Mouse (Mus musculus) liver, embryonic 12.5 days (tissue): ENCODE measurements around the gene Plcb4. TPM values are rescaled to one million over a fixed set of nuclear protein-coding genes. Genes with fewer than 3 reads are reported as not detected.
"Not testable (repeated sequence)": the region's sequence is repeated elsewhere in the genome, so short reads cannot be mapped to it uniquely, and the experiment has no call there.

Experiments
- ATAC-seq: fragments of 200-750 bp; cut with Nextera tagmentation; 2 replicates; pipeline ENCODE4 v1.8.0; 2017; ENCODE audit warnings: moderate number of reproducible peaks, mild to moderate bottlenecking, moderate library complexity
- H3K27ac ChIP-seq: fragments of 300-500 bp; sonication (generic); 2 replicates; pipeline ENCODE4 v1.5.1; 2016; ENCODE audit warnings: mild to moderate bottlenecking
- H3K27me3 ChIP-seq: fragments of 300-500 bp; sonication (generic); replicated peaks from 2 replicates; pipeline ENCODE4 v1.6.1; 2016; ENCODE audit warnings: mild to moderate bottlenecking, moderate library complexity
- H3K36me3 ChIP-seq: fragments of 300-500 bp; sonication (generic); 2 replicates; pipeline ENCODE4 v1.6.1; 2016; ENCODE audit warnings: mild to moderate bottlenecking, moderate library complexity
- H3K4me1 ChIP-seq: fragments of 300-500 bp; sonication (generic); 2 replicates; pipeline ENCODE4 v1.6.1; 2016
- H3K4me2 ChIP-seq: fragments of 300-500 bp; sonication (generic); 2 replicates; pipeline ENCODE4 v1.6.1; 2016; ENCODE audit warnings: mild to moderate bottlenecking, moderate library complexity
- H3K4me3 ChIP-seq: fragments of 300-500 bp; sonication (generic); 2 replicates; pipeline ENCODE4 v1.5.1; 2016; ENCODE audit warnings: mild to moderate bottlenecking, moderate library complexity
- H3K9ac ChIP-seq: fragments of 300-500 bp; sonication (generic); 2 replicates; pipeline ENCODE4 v1.6.1; 2016; ENCODE audit warnings: mild to moderate bottlenecking, moderate library complexity
- H3K9me3 ChIP-seq: fragments of 300-500 bp; sonication (generic); replicated peaks from 2 replicates; pipeline ENCODE4 v1.6.1; 2016; ENCODE audit warnings: mild to moderate bottlenecking, moderate library complexity
- WGBS: fragments of 180-500 bp; shearing (Covaris S2); methylation state at CpG from one replicate; pipeline ENCODE4 v1.1.7; 2016; ENCODE audit not compliant: insufficient replicate concordance; 5-methylcytosine and 5-hydroxymethylcytosine counted together
- polyA plus RNA-seq: library from polyadenylated mRNA; unstranded; fragments of >200 nt; fragmentation: Nextera tagmentation; extraction: Ambion mirVana; gene quantifications from 2 replicates; pipeline ENCODE4 v1.2.1, GENCODE M21; 2016

Gene Plcb4
- polyA plus RNA-seq, 1 experiment from 2014 or later = 5.8 TPM

GRCm38 (mm10) chr2:135725362-135725761, 66.6 kb downstream of the Plcb4 start:
- no peaks in the 10 kb centered on the region for H3K9me3 ChIP-seq
- peaks cover 7% of the 10 kb centered on the region; the same call in 1 of the 2 replicates for H3K4me1 ChIP-seq
- 0 out of 2 replicates have a peak, but pooled peaks have one; percentile 35 for ATAC-seq
- WGBS = 29% methylated on average over 4 of the region's 4 CpGs
- no peaks in the 10 kb centered on the region for H3K27me3 ChIP-seq
- 0 out of 2 replicates have a peak overlapping the region, but pooled peaks have one; percentile 25 for H3K27ac ChIP-seq
- no peak overlapping the region for H3K4me3 ChIP-seq
- H3K9ac ChIP-seq = no peak overlapping the region
- no peak overlapping the region for H3K4me2 ChIP-seq
- no peaks in the 10 kb centered on the region for H3K36me3 ChIP-seq

- H3K9me3 ChIP-seq = no peaks in the 10 kb centered on the region
- H3K4me3 ChIP-seq = no peak overlapping the region
- no peaks in the 10 kb centered on the region for H3K27me3 ChIP-seq
- ATAC-seq = no peak
- peaks cover 18% of the 10 kb centered on the region for H3K4me1 ChIP-seq
- H3K4me2 ChIP-seq = no peak overlapping the region
- no peak overlapping the region for H3K9ac ChIP-seq
- no peaks in the 10 kb centered on the region for H3K36me3 ChIP-seq
- H3K27ac ChIP-seq = no peak overlapping the region
- WGBS = 85% methylated on average over 9 of the region's 9 CpGs
Measured at GRCm38 (mm10) chr2:135727088-135727487, 68.3 kb downstream of the Plcb4 start.

DNA sequence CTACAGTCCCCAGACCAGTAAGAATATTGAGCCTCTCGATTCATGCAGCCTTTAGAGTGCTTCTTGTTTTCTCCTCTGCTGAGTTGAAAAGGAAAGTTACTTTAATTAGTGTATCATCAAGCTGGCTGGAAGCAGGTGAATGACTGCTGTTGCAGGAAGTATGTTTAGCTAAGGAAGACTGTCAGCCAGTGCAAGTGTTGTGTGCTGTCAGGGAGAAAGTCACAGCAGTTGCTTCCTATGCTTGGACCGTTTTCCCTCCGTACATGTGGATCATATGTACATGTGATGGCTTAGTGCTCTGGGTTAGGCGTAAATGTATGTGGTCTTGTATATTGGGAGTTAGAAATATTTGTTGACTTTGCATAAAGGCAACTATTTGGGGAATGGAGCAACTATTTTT, 69.1 kb downstream of the Plcb4 start:
- H3K27me3 ChIP-seq = no peaks in the 10 kb centered on the region
- H3K4me3 ChIP-seq = no peak overlapping the region
- H3K4me1 ChIP-seq = peaks cover 25% of the 10 kb centered on the region
- no peak overlapping the region for H3K27ac ChIP-seq
- no peaks in the 10 kb centered on the region for H3K36me3 ChIP-seq
- no peak for ATAC-seq
- H3K9me3 ChIP-seq = no peaks in the 10 kb centered on the region
- H3K4me2 ChIP-seq = no peak overlapping the region
- WGBS = 65% methylated on average over 4 of the region's 4 CpGs
- H3K9ac ChIP-seq = no peak overlapping the region

DNA sequence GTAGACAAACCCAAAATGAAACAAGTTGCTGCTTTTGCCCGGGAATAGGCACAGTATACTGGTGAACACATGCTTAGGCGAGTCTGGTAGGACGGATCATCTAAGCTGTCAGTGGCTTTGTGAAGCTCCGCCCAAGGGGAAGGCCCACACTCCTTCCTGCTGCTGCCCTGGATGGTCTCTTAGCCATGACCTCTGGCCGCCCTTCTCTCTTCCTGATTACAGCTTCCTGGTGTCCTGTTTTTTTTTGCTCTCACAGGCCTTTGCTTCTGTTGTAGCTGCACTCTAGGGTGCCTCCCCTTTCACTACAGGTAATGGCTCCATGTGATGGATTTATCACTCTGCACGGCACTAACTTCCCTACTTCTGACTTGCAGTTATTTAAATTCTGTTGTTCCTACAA, 72.8 kb downstream of the Plcb4 start:
- H3K27ac ChIP-seq = peak overlapping the region; percentile 36; the same call in 1 of the 2 replicates
- H3K4me3 ChIP-seq = no peak overlapping the region
- H3K4me1 ChIP-seq = peaks cover 22% of the 10 kb centered on the region
- 26% methylated on average over 6 of the region's 6 CpGs for WGBS
- no peaks in the 10 kb centered on the region for H3K36me3 ChIP-seq
- H3K9ac ChIP-seq = no peak overlapping the region
- H3K27me3 ChIP-seq = no peaks in the 10 kb centered on the region
- H3K4me2 ChIP-seq = no peak overlapping the region
- H3K9me3 ChIP-seq = no peaks in the 10 kb centered on the region
- peak; percentile 62 for ATAC-seq

- 29% methylated on average over 4 of the region's 4 CpGs for WGBS
- ATAC-seq = no peak
- Histone ChIP-seq H3K4me1 (peaks cover 22% of the 10 kb centered on the region), H3K9me3 (no peaks in the 10 kb centered on the region), H3K9ac (no peak overlapping the region), H3K4me3 (no peak overlapping the region), H3K4me2 (0 out of 2 replicates have a peak overlapping the region, but pooled peaks have one; percentile 6), H3K36me3 (no peaks in the 10 kb centered on the region), H3K27ac (0 out of 2 replicates have a peak overlapping the region, but pooled peaks have one; percentile 16), H3K27me3 (no peaks in the 10 kb centered on the region)
Measured at GRCm38 (mm10) chr2:135732651-135733050, 73.8 kb downstream of the Plcb4 start.

GRCm38 (mm10) chr2:135733926-135734510, 75.2 kb downstream of the Plcb4 start:
- Histone ChIP-seq H3K4me2 (no peak overlapping the region), H3K27ac (no peak overlapping the region), H3K27me3 (no peaks in the 10 kb centered on the region), H3K4me1 (peaks cover 22% of the 10 kb centered on the region), H3K36me3 (no peaks in the 10 kb centered on the region), H3K4me3 (no peak overlapping the region), H3K9ac (no peak overlapping the region), H3K9me3 (no peaks in the 10 kb centered on the region)
- no peak for ATAC-seq
- WGBS = 53% methylated on average over 10 of the region's 10 CpGs

DNA sequence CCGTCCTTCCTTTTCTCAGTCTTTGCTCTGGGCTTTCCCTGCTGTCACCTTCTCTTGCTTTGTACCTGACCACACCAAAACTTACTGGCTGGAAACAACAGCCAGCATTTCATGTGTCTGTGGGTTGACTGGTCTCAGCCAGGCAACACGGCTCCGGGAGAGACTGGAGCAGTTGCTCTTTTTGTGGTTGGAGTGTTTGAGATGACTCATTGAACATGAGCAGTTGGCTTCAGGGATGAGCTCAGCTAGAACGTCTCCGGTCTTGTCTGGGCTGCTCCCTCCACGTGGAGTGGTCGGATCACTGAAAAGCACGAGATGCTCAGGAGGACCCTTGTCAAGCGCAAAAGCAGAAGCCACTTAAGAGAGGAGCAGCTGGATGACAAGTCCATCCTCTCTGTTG, 78.7 kb downstream of the Plcb4 start:
- H3K36me3 ChIP-seq = no peaks in the 10 kb centered on the region
- no peaks in the 10 kb centered on the region for H3K9me3 ChIP-seq
- no peak for ATAC-seq
- H3K4me1 ChIP-seq = peaks cover 9% of the 10 kb centered on the region
- no peak overlapping the region for H3K4me2 ChIP-seq
- WGBS = 49% methylated on average over 9 of the region's 9 CpGs
- no peak overlapping the region for H3K9ac ChIP-seq
- no peak overlapping the region for H3K27ac ChIP-seq
- H3K4me3 ChIP-seq = no peak overlapping the region
- no peaks in the 10 kb centered on the region for H3K27me3 ChIP-seq

- H3K27ac ChIP-seq, H3K4me3 ChIP-seq, H3K9ac ChIP-seq, H3K4me2 ChIP-seq, H3K4me1 ChIP-seq, ATAC-seq, H3K27me3 ChIP-seq, H3K9me3 ChIP-seq, H3K36me3 ChIP-seq: not testable (repeated sequence)
- WGBS = 62% methylated on average over 7 of the region's 7 CpGs
Measured at GRCm38 (mm10) chr2:135738022-135738780, 79.4 kb downstream of the Plcb4 start.

DNA sequence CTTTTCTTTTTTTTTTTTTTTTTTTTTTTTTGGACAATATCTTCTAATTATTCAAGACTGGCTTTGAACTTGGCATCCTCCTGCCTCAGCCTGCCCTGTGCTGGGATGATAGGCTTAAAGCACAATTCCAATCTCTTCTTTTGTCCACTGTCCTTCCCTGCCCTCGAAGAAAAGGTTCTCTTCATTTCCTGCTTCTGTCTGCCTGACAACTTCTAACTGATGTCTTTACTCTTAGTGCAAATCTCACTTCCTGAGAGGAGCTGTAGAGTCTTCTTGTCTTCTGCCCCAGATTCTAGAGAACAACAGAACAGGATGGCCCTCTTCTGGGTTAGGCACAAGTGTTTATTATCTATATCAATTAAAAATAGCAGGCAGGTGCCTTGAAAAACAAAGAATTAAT, 80.1 kb downstream of the Plcb4 start:
- no peak overlapping the region for H3K9ac ChIP-seq
- no peaks in the 10 kb centered on the region for H3K9me3 ChIP-seq
- H3K4me1 ChIP-seq = no peaks in the 10 kb centered on the region; the same call in 1 of the 2 replicates
- ATAC-seq = no peak
- H3K27me3 ChIP-seq = no peaks in the 10 kb centered on the region
- H3K4me2 ChIP-seq = no peak overlapping the region
- H3K27ac ChIP-seq = no peak overlapping the region
- H3K4me3 ChIP-seq = no peak overlapping the region
- WGBS = 15% methylated on average over 1 of the region's 1 CpGs
- H3K36me3 ChIP-seq = no peaks in the 10 kb centered on the region

- Histone ChIP-seq H3K4me2 (no peak overlapping the region), H3K27ac (no peak overlapping the region), H3K4me3 (no peak overlapping the region)
Measured at GRCm38 (mm10) chr2:135742954-135743700, 84.3 kb downstream of the Plcb4 start.

GRCm38 (mm10) chr2:135744711-135745110, 85.9 kb downstream of the Plcb4 start:
- Histone ChIP-seq H3K9me3 (no peaks in the 10 kb centered on the region), H3K27ac (no peak overlapping the region), H3K9ac (no peak overlapping the region), H3K4me1 (no peaks in the 10 kb centered on the region; the same call in 1 of the 2 replicates), H3K4me2 (no peak overlapping the region), H3K4me3 (no peak overlapping the region), H3K27me3 (no peaks in the 10 kb centered on the region), H3K36me3 (no peaks in the 10 kb centered on the region)
- ATAC-seq = no peak
- 69% methylated on average over 8 of the region's 8 CpGs for WGBS

More at GRCm38 (mm10) chr2:135742954-135743700, 84.3 kb downstream of the Plcb4 start:
- H3K9ac ChIP-seq = no peak overlapping the region
- H3K36me3 ChIP-seq = no peaks in the 10 kb centered on the region
- H3K4me1 ChIP-seq = no peaks in the 10 kb centered on the region; the same call in 1 of the 2 replicates
- H3K27me3 ChIP-seq = no peaks in the 10 kb centered on the region
- no peak for ATAC-seq
- no peaks in the 10 kb centered on the region for H3K9me3 ChIP-seq
- WGBS = 68% methylated on average over 10 of the region's 10 CpGs

DNA sequence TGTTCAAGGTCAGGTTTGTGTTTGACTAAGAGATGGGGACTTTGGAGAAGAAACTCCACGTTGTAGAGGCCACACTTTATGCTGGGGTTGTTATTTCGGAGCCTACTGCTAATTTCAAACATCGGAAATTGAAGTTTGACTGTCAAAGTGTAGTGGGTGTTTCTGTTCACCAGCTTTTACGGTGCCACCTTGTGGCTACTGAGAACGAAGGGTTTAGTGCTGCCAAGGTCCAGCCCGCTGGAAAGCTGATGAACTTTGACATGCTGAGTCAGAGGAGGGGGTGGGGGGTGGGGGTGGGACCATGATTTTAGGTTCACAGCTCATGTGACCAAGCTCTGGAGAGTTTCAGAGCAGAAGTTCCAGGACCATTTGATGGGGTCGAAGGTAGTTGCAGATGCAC, 86.3 kb downstream of the Plcb4 start:
- 43% methylated on average over 7 of the region's 7 CpGs for WGBS
- no peak for ATAC-seq
- Histone ChIP-seq H3K27ac (no peak overlapping the region), H3K9me3 (no peaks in the 10 kb centered on the region), H3K36me3 (no peaks in the 10 kb centered on the region), H3K27me3 (no peaks in the 10 kb centered on the region), H3K4me3 (no peak overlapping the region), H3K4me2 (no peak overlapping the region), H3K4me1 (no peaks in the 10 kb centered on the region; the same call in 1 of the 2 replicates), H3K9ac (no peak overlapping the region)
